ENCODE assay signal across 9 mouse cellular contexts in the genomic region with DNA sequence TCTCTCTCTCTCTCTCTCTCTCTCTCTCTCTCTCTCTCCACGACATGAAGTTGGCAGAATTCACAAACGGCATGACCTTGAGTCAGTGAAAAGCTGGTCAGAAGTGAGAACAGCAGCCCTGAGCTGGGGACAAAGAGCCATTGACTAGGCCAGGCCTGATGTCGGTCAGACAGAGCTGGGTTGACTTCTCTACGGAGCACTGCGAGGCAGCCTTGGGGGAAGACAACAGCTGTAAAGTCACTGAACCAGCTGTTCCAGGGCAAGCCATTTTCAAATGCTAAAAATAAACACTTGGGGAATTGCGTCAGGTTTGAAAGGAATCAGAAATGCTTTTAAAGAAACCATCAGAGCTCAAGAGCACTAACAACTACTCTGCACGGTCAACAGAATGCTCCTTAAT. TPM values are rescaled to one million over a fixed set of nuclear protein-coding genes. Genes with fewer than 3 reads are reported as not detected.
DNase-seq lines count a peak whose midpoint lies in the region; ATAC-seq and TF ChIP-seq lines count a peak whose summit lies in the region.
"Had no signal": no experiment of that assay in that cellular context is flagged by ENCODE, and none has a peak within 500 bp of the region (broad histone marks: within the 10 kb centered on the region; RNA-seq: fewer than 3 reads in every experiment).

No protein-coding gene starts in this region.

- H3K9ac ChIP-seq in ES-Bruce4 (ENCODE audit: low read depth, poor library complexity, severe bottlenecking): no peak overlapping the region

- H3K4me3 ChIP-seq in ES-Bruce4 (ENCODE audit: low read depth, low read length): no peak overlapping the region
- H3K4me3 ChIP-seq in forebrain, embryonic 10.5 days: no peak overlapping the region

- TF ChIP-seq POLR2A in ES-Bruce4 (IDR thresholded peaks at IDR 0.05; ENCODE audit: insufficient read depth, low read length): no peak

- peak; percentile 33; the same call in 1 of the 2 replicates for ATAC-seq in frontal cortex, adult (ENCODE audit: low TSS enrichment)
- no peak for ATAC-seq in megakaryocyte, adult 5-6 weeks (ENCODE audit: poor library complexity, severe bottlenecking)

- H3K4me1 ChIP-seq in ES-Bruce4 (ENCODE audit: control insufficient read depth, insufficient read depth, low read length): peaks cover 5% of the 10 kb centered on the region
- H3K4me1 ChIP-seq in forebrain, embryonic 10.5 days: peaks cover 39% of the 10 kb centered on the region

- 72% methylated on average over 7 of the region's 7 CpGs for WGBS in forebrain, embryonic 10.5 days

- H3K9me3 ChIP-seq in ES-Bruce4 (replicated peaks; ENCODE audit: control insufficient read depth, insufficient read depth, low read length, poor library complexity, severe bottlenecking): no peaks in the 10 kb centered on the region
- no peaks in the 10 kb centered on the region for H3K9me3 ChIP-seq in forebrain, embryonic 10.5 days

- intact Hi-C loops in gastrocnemius, postnatal 14 days (cut with DNase I; ENCODE audit: low total_unique reads): no loop called here

- no peak for TF ChIP-seq CTCF in ES-Bruce4 (IDR thresholded peaks at IDR 0.05; ENCODE audit: low read depth, low read length)

- no peaks in the 10 kb centered on the region for H3K27me3 ChIP-seq in ES-Bruce4 (ENCODE audit: control insufficient read depth, insufficient read depth, low read length, poor library complexity, severe bottlenecking)
- H3K27me3 ChIP-seq in forebrain, embryonic 10.5 days (ENCODE audit: poor library complexity, severe bottlenecking): no peaks in the 10 kb centered on the region

- peak overlapping the region; percentile 72 for H3K27ac ChIP-seq in ES-Bruce4 (ENCODE audit: insufficient read depth, low read length)
- H3K27ac ChIP-seq in forebrain, embryonic 10.5 days: no peak overlapping the region
- H3K27ac ChIP-seq: macrophage had no signal

- peaks cover 7% of the 10 kb centered on the region; the same call in 1 of the 2 replicates for H3K36me3 ChIP-seq in ES-Bruce4 (ENCODE audit: control insufficient read depth, insufficient read depth, low read length, poor library complexity, severe bottlenecking)
- no peaks in the 10 kb centered on the region for H3K36me3 ChIP-seq in forebrain, embryonic 10.5 days (replicated peaks)

- peak; percentile 69; the same call in 1 of the 2 replicates for TF ChIP-seq EP300 in ES-Bruce4 (IDR thresholded peaks at IDR 0.05; ENCODE audit: insufficient read depth, low read depth, low read length)

- DNase-seq in frontal cortex, adult 2 months (ENCODE audit: extremely low spot score in 1 of 2, low spot score in 1 of 2): no peak
- peak; percentile 53 for DNase-seq in gastrocnemius, postnatal 14 days
- DNase-seq in kidney, postnatal 4 days: peak; percentile 32 to 58
- no peak for DNase-seq in forebrain, embryonic 10.5 days (ENCODE audit: extremely low spot score, low spot score)
- no peak for DNase-seq in right cerebral cortex, adult 18-20 months

RNA-seq across cellular contexts. Expression of a gene that starts 13.2 kb away (rescaled TPM):
- 67.6 TPM in 2 replicates for polyA plus RNA-seq in frontal cortex, adult 2 months (2012; rRNA removed)
- polyA plus RNA-seq in ES-Bruce4 (2011; ENCODE audit: insufficient read depth, insufficient read length, low read depth, missing spikeins): 62.1 and 62.8 TPM in 2 replicates
- total RNA-seq in gastrocnemius, postnatal 14 days (2021): 10 to 100 TPM; 71.7 to 79.2 TPM
- 7.8 and 9.7 TPM in 2 replicates for polyA plus RNA-seq in forebrain, embryonic 10.5 days (2016; fragmentation: Nextera tagmentation; extraction: Ambion mirVana)
- total RNA-seq in megakaryocyte, adult 5-6 weeks (2015): 52.0 and 52.9 TPM in 2 replicates
- total RNA-seq in megakaryocyte, adult 5-6 weeks (2017): 79.9 and 82.0 TPM in 2 replicates

RNA-seq across cellular contexts. Expression of a gene that starts 58.4 kb away (rescaled TPM):
- 27.7 and 29.2 TPM in 2 replicates for polyA plus RNA-seq in frontal cortex, adult 2 months (2012; rRNA removed)
- polyA plus RNA-seq in ES-Bruce4 (2011; ENCODE audit: insufficient read depth, insufficient read length, low read depth, missing spikeins): 99.7 and 109 TPM in 2 replicates
- total RNA-seq in gastrocnemius, postnatal 14 days (2021): 1 to 10 TPM; 8.9 to 9.9 TPM
- 75.1 and 75.8 TPM in 2 replicates for polyA plus RNA-seq in forebrain, embryonic 10.5 days (2016; fragmentation: Nextera tagmentation; extraction: Ambion mirVana)
- 49.7 and 63.3 TPM in 2 replicates for total RNA-seq in megakaryocyte, adult 5-6 weeks (2015)
- 56.8 and 73.3 TPM in 2 replicates for total RNA-seq in megakaryocyte, adult 5-6 weeks (2017)

Comparison
In these comparisons a context has a peak if more than half of its experiments do, and no peak if none do; other contexts are left out.
1. DNase-seq: peak in gastrocnemius, postnatal 14 days (single experiment) and kidney, postnatal 4 days (2 of 2); none in frontal cortex, adult 2 months (0 of 2), forebrain, embryonic 10.5 days (single experiment) and right cerebral cortex, adult 18-20 months (single experiment).